Mouse (Mus musculus) small intestine, adult 2 months (tissue): Measurements from ENCODE around the gene Bcl7c. TPM values are rescaled to one million over a fixed set of nuclear protein-coding genes. Genes with fewer than 3 reads are reported as not detected.

Source experiments
- H3K27ac ChIP-seq: fragments of 200-500 bp; 2 replicates; pipeline ENCODE4 v1.5.1; 2012; ENCODE audit warnings: low read depth, low read length, control low read depth, inconsistent platforms; ENCODE audit not compliant: insufficient read depth
- H3K27me3 ChIP-seq: fragments of 200-500 bp; 2 replicates; pipeline ENCODE4 v1.6.1; 2012; ENCODE audit warnings: mild to moderate bottlenecking, moderate library complexity, low read length, inconsistent platforms; ENCODE audit not compliant: control insufficient read depth, insufficient read depth
- H3K36me3 ChIP-seq: fragments of 200-500 bp; 2 replicates; pipeline ENCODE4 v1.6.1; 2012; ENCODE audit warnings: mild to moderate bottlenecking, low read length, control low read depth, inconsistent platforms; ENCODE audit not compliant: control insufficient read depth, insufficient read depth
- H3K4me1 ChIP-seq: fragments of 200-500 bp; 2 replicates; pipeline ENCODE4 v1.6.1; 2012; ENCODE audit warnings: low read length, inconsistent platforms, mixed read lengths; ENCODE audit not compliant: control insufficient read depth, insufficient read depth, insufficient read length
- H3K4me3 ChIP-seq: fragments of 200-500 bp; 2 replicates; pipeline ENCODE4 v1.5.1; 2012; ENCODE audit warnings: low read depth, mild to moderate bottlenecking, control low read depth, inconsistent platforms, low read length, moderate library complexity
- CTCF ChIP-seq: fragments of 200-500 bp; IDR thresholded peaks from 2 replicates; pipeline ENCODE4 v1.5.1; 2012; ENCODE audit warnings: low read depth, mild to moderate bottlenecking, control low read depth, inconsistent platforms, low read length, moderate library complexity, mixed read lengths; ENCODE audit not compliant: insufficient replicate concordance, insufficient read length; ENCODE audit errors: extremely low read depth
- POLR2A ChIP-seq: fragments of 200-500 bp; IDR thresholded peaks from 2 replicates; pipeline ENCODE4 v1.6.1; 2012; ENCODE audit warnings: low read depth, mild to moderate bottlenecking, control low read depth, inconsistent platforms, low read length, moderate library complexity
- WGBS: fragments of 180-500 bp; shearing (Covaris S2); methylation state at CpG from one replicate; pipeline ENCODE4 v1.1.7; 2018; 5-methylcytosine and 5-hydroxymethylcytosine counted together
- polyA plus RNA-seq: library from polyadenylated mRNA; depleted of rRNA; stranded (reverse); fragments of >200 nt; gene quantifications from 2 replicates; pipeline ENCODE4 v1.2.3, GENCODE M21; 2012

Gene Bcl7c
- polyA plus RNA-seq, 1 experiment: 24.6 TPM

- Histone ChIP-seq H3K27me3 (no peaks in the 10 kb centered on the region), H3K4me1 (peaks cover 5% of the 10 kb centered on the region; the same call in 1 of the 2 replicates), H3K4me3 (no peak overlapping the region), H3K27ac (peak overlapping the region; percentile 18; the same call in 1 of the 2 replicates), H3K36me3 (no peaks in the 10 kb centered on the region)
- WGBS: 50% methylated on average over 4 of the region's 4 CpGs
- TF ChIP-seq POLR2A (no peak), CTCF (no peak)
Measured at GRCm38 (mm10) chr7:127730170-127730569, 21.4 kb upstream of the Bcl7c start.

- 86% methylated on average over 7 of the region's 7 CpGs for WGBS
Measured at GRCm38 (mm10) chr7:127727898-127728297, 19.2 kb upstream of the Bcl7c start.

GRCm38 (mm10) chr7:127725924-127726323, 17.2 kb upstream of the Bcl7c start:
- no peaks in the 10 kb centered on the region for H3K36me3 ChIP-seq
- no peak for TF ChIP-seq POLR2A
- no peak for TF ChIP-seq CTCF
- no peak overlapping the region for H3K4me3 ChIP-seq
- H3K4me1 ChIP-seq: peaks cover 5% of the 10 kb centered on the region; the same call in 1 of the 2 replicates
- no peaks in the 10 kb centered on the region for H3K27me3 ChIP-seq
- WGBS: 72% methylated on average over 6 of the region's 6 CpGs
- no peak overlapping the region for H3K27ac ChIP-seq

More at GRCm38 (mm10) chr7:127727898-127728297, 19.2 kb upstream of the Bcl7c start:
- H3K4me1 ChIP-seq: peaks cover 5% of the 10 kb centered on the region; the same call in 1 of the 2 replicates
- H3K36me3 ChIP-seq: no peaks in the 10 kb centered on the region
- TF ChIP-seq POLR2A (no peak), CTCF (no peak)
- H3K27me3 ChIP-seq: no peaks in the 10 kb centered on the region
- H3K27ac ChIP-seq: no peak overlapping the region
- H3K4me3 ChIP-seq: no peak overlapping the region

GRCm38 (mm10) chr7:127725490-127725889, 16.8 kb upstream of the Bcl7c start:
- no peaks in the 10 kb centered on the region for H3K27me3 ChIP-seq
- H3K27ac ChIP-seq: no peak overlapping the region
- no peaks in the 10 kb centered on the region for H3K36me3 ChIP-seq
- no peak overlapping the region for H3K4me3 ChIP-seq
- TF ChIP-seq CTCF (no peak), POLR2A (no peak)
- 86% methylated on average over 2 of the region's 2 CpGs for WGBS
- peaks cover 5% of the 10 kb centered on the region; the same call in 1 of the 2 replicates for H3K4me1 ChIP-seq

- Histone ChIP-seq H3K27me3 (no peaks in the 10 kb centered on the region), H3K36me3 (no peaks in the 10 kb centered on the region), H3K4me1 (peaks cover 5% of the 10 kb centered on the region), H3K4me3 (no peak overlapping the region), H3K27ac (no peak overlapping the region)
- WGBS: 93% methylated on average over 6 of the region's 6 CpGs
- TF ChIP-seq CTCF: no peak
- no peak for TF ChIP-seq POLR2A
Measured at GRCm38 (mm10) chr7:127719258-127719657, 10.5 kb upstream of the Bcl7c start.

- no peak overlapping the region for H3K27ac ChIP-seq
- 93% methylated on average over 6 of the region's 6 CpGs for WGBS
- H3K4me1 ChIP-seq: peaks cover 5% of the 10 kb centered on the region
- no peaks in the 10 kb centered on the region for H3K27me3 ChIP-seq
- no peak overlapping the region for H3K4me3 ChIP-seq
- TF ChIP-seq CTCF (no peak), POLR2A (no peak)
- H3K36me3 ChIP-seq: no peaks in the 10 kb centered on the region
Measured at GRCm38 (mm10) chr7:127718339-127718738, 9.6 kb upstream of the Bcl7c start.

GRCm38 (mm10) chr7:127716992-127717391, 8.3 kb upstream of the Bcl7c start:
- TF ChIP-seq CTCF (peak; percentile 56), POLR2A (no peak)
- 7% methylated on average over 41 of the region's 41 CpGs for WGBS
- Histone ChIP-seq H3K4me1 (peaks cover 10% of the 10 kb centered on the region), H3K27ac (no peak overlapping the region), H3K36me3 (no peaks in the 10 kb centered on the region), H3K27me3 (no peaks in the 10 kb centered on the region), H3K4me3 (peak overlapping the region; percentile 42)
